Mouse (Mus musculus): ENCODE measurements around the gene Lmbrd1.

DNA sequence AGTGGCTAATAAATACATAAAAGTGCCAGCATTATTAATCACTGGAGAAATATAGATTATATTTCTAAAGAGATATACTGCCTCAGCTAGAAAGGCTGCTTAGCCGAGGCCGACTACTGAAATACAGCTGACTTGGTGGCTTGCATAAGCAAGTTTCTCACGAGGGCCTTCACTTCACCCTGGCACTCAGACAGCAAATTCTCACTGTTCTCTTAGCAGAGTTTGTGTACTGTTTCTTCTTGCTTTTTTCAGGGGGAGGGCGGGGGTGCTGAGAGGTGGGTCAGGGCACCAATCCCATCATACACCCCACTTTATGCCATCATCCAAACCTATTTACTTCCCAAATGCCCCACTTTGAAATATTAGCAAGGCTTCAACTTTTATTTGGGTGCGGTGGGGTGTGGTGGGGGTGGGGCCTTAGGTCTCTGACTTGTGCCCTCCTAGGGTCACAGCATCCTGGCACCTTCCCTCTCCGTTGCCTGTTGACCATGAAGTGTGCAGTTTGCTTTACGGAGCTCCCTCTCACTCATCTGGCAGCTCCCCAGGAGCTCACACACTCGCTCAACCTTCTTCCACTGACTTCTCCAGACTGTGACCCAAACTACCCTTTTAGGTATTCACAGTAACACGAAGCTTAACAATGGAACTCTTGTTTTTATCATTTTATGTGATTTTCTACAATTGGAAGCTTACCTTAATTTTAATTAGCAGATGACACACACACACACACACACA lies 19.9 kb downstream of the Lmbrd1 start:
- TF ChIP-seq ZC3H11A (IDR thresholded peaks at IDR 0.05; ENCODE audit: borderline replicate concordance, low read depth, low read length), result no peak
- no peak for TF ChIP-seq ZNF384 (IDR thresholded peaks at IDR 0.05; ENCODE audit: low read depth, low read length)
- TF ChIP-seq CHD2 (IDR thresholded peaks at IDR 0.05; ENCODE audit: low read depth, low read length), result no peak
- no peak for TF ChIP-seq HCFC1 (IDR thresholded peaks at IDR 0.05; ENCODE audit: borderline replicate concordance, insufficient read depth, low read length)

Data from ES-E14 (cell line).